7 mouse cellular contexts compared by ENCODE assay signal in the genomic region with DNA sequence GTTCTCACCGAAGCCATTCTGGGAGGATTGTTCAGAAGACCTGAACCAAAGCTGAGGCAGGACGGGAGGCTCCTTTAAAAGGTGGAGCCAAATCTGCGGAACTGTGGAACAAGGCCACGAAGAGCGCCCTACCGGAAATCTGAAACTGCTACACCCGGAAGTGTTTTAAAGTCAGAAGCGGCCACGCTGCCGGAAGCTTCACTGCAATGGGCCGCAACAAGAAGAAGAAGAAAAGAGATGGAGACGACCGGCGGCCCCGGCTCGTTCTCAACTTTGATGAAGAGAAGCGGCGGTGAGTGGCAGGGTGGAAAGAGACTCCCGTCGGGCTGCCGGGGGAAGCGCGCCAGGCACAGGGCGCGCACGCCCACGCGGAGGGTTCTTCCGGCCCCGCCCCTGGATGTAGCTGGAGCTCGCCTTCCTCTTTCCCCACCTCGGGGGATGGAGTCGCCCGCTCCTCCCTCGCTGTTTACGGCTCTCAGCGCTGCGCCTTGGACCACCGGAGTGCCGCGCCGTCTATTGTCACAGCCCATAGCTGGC. TPM values are rescaled to one million over a fixed set of nuclear protein-coding genes. Genes with fewer than 3 reads are reported as not detected.
DNase-seq lines count a peak whose midpoint lies in the region; ATAC-seq lines count a peak whose summit lies in the region.

Nol12 (plus strand) TSS at position 150 of the 537 bp plus-strand sequence.

- intact Hi-C loops in left cerebral cortex, postnatal 25 days (cut with DNase I): no loop called here

- peak within 1 kb of the TSS; percentile 82 for H3K27ac ChIP-seq in intestine, embryonic 14.5 days (ENCODE audit: low read depth)
- peak within 1 kb of the TSS; percentile 91 for H3K27ac ChIP-seq in midbrain, embryonic 10.5 days (replicated peaks)

- no peaks in the 10 kb centered on the region for H3K27me3 ChIP-seq in intestine, embryonic 14.5 days (replicated peaks; ENCODE audit: control insufficient read depth, insufficient read depth, low read length)
- no peaks in the 10 kb centered on the region for H3K27me3 ChIP-seq in midbrain, embryonic 10.5 days (ENCODE audit: low read depth, poor library complexity, severe bottlenecking)

- H3K4me3 ChIP-seq in intestine, embryonic 14.5 days (ENCODE audit: low read depth, low read length): peak within 1 kb of the TSS; percentile 94
- peak within 1 kb of the TSS; percentile 89 for H3K4me3 ChIP-seq in midbrain, embryonic 10.5 days

- H3K4me1 ChIP-seq in intestine, embryonic 14.5 days (replicated peaks; ENCODE audit: control insufficient read depth, insufficient read depth, low read length): peaks cover 11% of the 10 kb centered on the region
- H3K4me1 ChIP-seq in midbrain, embryonic 10.5 days: peaks cover 35% of the 10 kb centered on the region

- H3K9ac ChIP-seq in intestine, embryonic 14.5 days (ENCODE audit: low read length): peak within 1 kb of the TSS; percentile 67

- peak within 1 kb of the TSS; percentile 64 for H3K4me2 ChIP-seq in intestine, embryonic 14.5 days (ENCODE audit: low read length)

- peaks cover 34% of the 10 kb centered on the region for H3K36me3 ChIP-seq in intestine, embryonic 14.5 days (ENCODE audit: control insufficient read depth, insufficient read depth, low read length)
- peaks cover 36% of the 10 kb centered on the region for H3K36me3 ChIP-seq in midbrain, embryonic 10.5 days

- ATAC-seq in intestine, embryonic 14.5 days (replicated peaks; ENCODE audit: low FRiP score, low TSS enrichment, low read depth): peak; percentile 81

- WGBS in intestine, embryonic 14.5 days: under 1% methylated on average over 42 of the region's 42 CpGs
- WGBS in midbrain, embryonic 10.5 days: under 1% methylated on average over 41 of the region's 42 CpGs

- DNase-seq in adrenal gland, adult 18-20 months (ENCODE audit: low spot score in 2 of 2): peak; percentile 72 to 76
- DNase-seq in embryo, embryonic 10.5 days (ENCODE audit: low spot score): peak; percentile 97
- peak; percentile 76 for DNase-seq in gastrocnemius, postnatal 25 days
- peak; percentile 94 for DNase-seq in intestine, embryonic 14.5 days (ENCODE audit: low spot score)
- DNase-seq in left cerebral cortex, postnatal 25 days (ENCODE audit: low spot score in 2 of 2): peak; percentile 87 to 92
- peak; percentile 89 for DNase-seq in midbrain, embryonic 10.5 days (ENCODE audit: low spot score)
- peak; percentile 79 for DNase-seq in right cerebral cortex, postnatal 4 days

- H3K9me3 ChIP-seq in intestine, embryonic 14.5 days (ENCODE audit: control insufficient read depth, low read length): no peaks in the 10 kb centered on the region
- H3K9me3 ChIP-seq in midbrain, embryonic 10.5 days (replicated peaks): no peaks in the 10 kb centered on the region

RNA-seq across cellular contexts. Expression of gene Nol12, which starts in this region (rescaled TPM):
- 10 to 100 TPM; 41.2 to 47.0 TPM for total RNA-seq in adrenal gland, adult 18-20 months (2021)
- total RNA-seq in gastrocnemius, postnatal 25 days (2021): 10 to 100 TPM; 22.2 to 23.1 TPM
- polyA plus RNA-seq in intestine, embryonic 14.5 days (2014; fragmentation: Nextera tagmentation; extraction: Ambion mirVana): 46.0 and 53.5 TPM in 2 replicates
- total RNA-seq in left cerebral cortex, postnatal 25 days (2021): 10 to 100 TPM; 37.7 to 37.9 TPM
- 62.7 and 71.2 TPM in 2 replicates for polyA plus RNA-seq in midbrain, embryonic 10.5 days (2016; fragmentation: Nextera tagmentation; extraction: Ambion mirVana)

Comparison
In these comparisons a context has a peak if more than half of its experiments do, and no peak if none do; other contexts are left out.
1. Peak in every context shown above with its lines: DNase-seq, ATAC-seq, H3K4me3 ChIP-seq and H3K27ac ChIP-seq.